17 mouse cellular contexts compared by ENCODE assay signal in genomic region chr1:136340541-136340940, GRCm38 (mm10). TPM values are rescaled to one million over a fixed set of nuclear protein-coding genes. Genes with fewer than 3 reads are reported as not detected.
A peak's percentile ranks its signal among the peaks of the same experiment; 100 is the strongest.
DNase-seq lines count a peak whose midpoint lies in the region; ATAC-seq and TF ChIP-seq lines count a peak whose summit lies in the region.
"Had no signal": no experiment of that assay in that cellular context is flagged by ENCODE, and none has a peak within 500 bp of the region (broad histone marks: within the 10 kb centered on the region; RNA-seq: fewer than 3 reads in every experiment).

No protein-coding gene starts in this region.

- no peak overlapping the region for H3K27ac ChIP-seq in forebrain, postnatal 0 days (ENCODE audit: low read depth, low read length)
- no peak overlapping the region for H3K27ac ChIP-seq in forebrain, embryonic 15.5 days (replicated peaks)
- no peak overlapping the region for H3K27ac ChIP-seq in left cerebral cortex, adult 2 months
- H3K27ac ChIP-seq: embryonic facial prominence, embryonic 15.5 days; forebrain, embryonic 12.5 days; hindbrain, embryonic 15.5 days; lung, embryonic 15.5 days had no signal

- no peak for ATAC-seq in forebrain, postnatal 0 days
- ATAC-seq in forebrain, embryonic 15.5 days (replicated peaks), result no peak

- no peak for DNase-seq in forebrain, postnatal 0 days
- no peak for DNase-seq in left cerebral cortex, adult 2 months (ENCODE audit: extremely low spot score in 1 of 2, low spot score in 2 of 2)
- no peak for DNase-seq in left cerebral cortex, adult 9 months (ENCODE audit: low spot score in 2 of 2)
- peak; percentile 41 for DNase-seq in A20 (ENCODE audit: low read depth, low spot score)
- peak; percentile 41 for DNase-seq in ZHBTc4 (ENCODE audit: low read depth, low spot score)
- DNase-seq in embryo, embryonic 10.5 days (ENCODE audit: low spot score), result no peak
- no peak for DNase-seq in neural tube, embryonic 10.5 days (ENCODE audit: extremely low spot score, low spot score)
- DNase-seq: adrenal gland, adult 2 months; cerebellum, adult 18-20 months; heart, postnatal 14 days; spleen, adult 18-20 months; thymus, postnatal 36 days had no signal

- TF ChIP-seq CTCF in forebrain, postnatal 0 days (IDR thresholded peaks at IDR 0.05; ENCODE audit: low read depth), result 0 out of 2 replicates have a peak, but pooled peaks have one; percentile 15
- peak; percentile 45 for TF ChIP-seq CTCF in left cerebral cortex, adult 2 months (IDR thresholded peaks at IDR 0.05)

- 96% methylated on average over 3 of the region's 3 CpGs for WGBS in forebrain, postnatal 0 days
- 95% methylated on average over 3 of the region's 3 CpGs for WGBS in forebrain, embryonic 15.5 days

- no peak overlapping the region for H3K4me3 ChIP-seq in forebrain, postnatal 0 days (ENCODE audit: low read depth, low read length)
- H3K4me3 ChIP-seq in forebrain, embryonic 15.5 days, result no peak overlapping the region
- H3K4me3 ChIP-seq in left cerebral cortex, adult 2 months, result no peak overlapping the region
- H3K4me3 ChIP-seq: embryonic facial prominence, embryonic 15.5 days; forebrain, embryonic 12.5 days; hindbrain, embryonic 15.5 days; lung, embryonic 15.5 days had no signal

- intact Hi-C loops in left cerebral cortex, adult 2 months (cut with DNase I), result no loop called here

- H3K9me3 ChIP-seq in forebrain, postnatal 0 days (ENCODE audit: low read length), result no peaks in the 10 kb centered on the region
- H3K9me3 ChIP-seq in forebrain, embryonic 15.5 days, result no peaks in the 10 kb centered on the region
- H3K9me3 ChIP-seq: embryonic facial prominence, embryonic 15.5 days; forebrain, embryonic 12.5 days; hindbrain, embryonic 15.5 days; lung, embryonic 15.5 days had no signal

- peaks cover 14% of the 10 kb centered on the region; the same call in 1 of the 2 replicates for H3K4me1 ChIP-seq in forebrain, postnatal 0 days (ENCODE audit: insufficient read depth)
- peaks cover 37% of the 10 kb centered on the region for H3K4me1 ChIP-seq in forebrain, embryonic 15.5 days

- H3K27me3 ChIP-seq in forebrain, postnatal 0 days (ENCODE audit: insufficient read depth, low read length), result no peaks in the 10 kb centered on the region
- H3K27me3 ChIP-seq in forebrain, embryonic 15.5 days, result no peaks in the 10 kb centered on the region
- H3K27me3 ChIP-seq: embryonic facial prominence, embryonic 15.5 days; forebrain, embryonic 12.5 days; hindbrain, embryonic 15.5 days; lung, embryonic 15.5 days had no signal

- no peak overlapping the region for H3K4me2 ChIP-seq in forebrain, postnatal 0 days (ENCODE audit: low read depth)
- no peak overlapping the region for H3K4me2 ChIP-seq in forebrain, embryonic 15.5 days (replicated peaks)
- H3K4me2 ChIP-seq: embryonic facial prominence, embryonic 15.5 days; forebrain, embryonic 12.5 days; lung, embryonic 15.5 days had no signal

- H3K9ac ChIP-seq in forebrain, postnatal 0 days, result no peak overlapping the region
- H3K9ac ChIP-seq in forebrain, embryonic 15.5 days (replicated peaks), result no peak overlapping the region
- H3K9ac ChIP-seq: embryonic facial prominence, embryonic 15.5 days; forebrain, embryonic 12.5 days; hindbrain, embryonic 15.5 days; lung, embryonic 15.5 days had no signal

- H3K36me3 ChIP-seq in forebrain, postnatal 0 days (ENCODE audit: insufficient read depth), result no peaks in the 10 kb centered on the region
- H3K36me3 ChIP-seq in forebrain, embryonic 15.5 days, result no peaks in the 10 kb centered on the region
- H3K36me3 ChIP-seq: embryonic facial prominence, embryonic 15.5 days; hindbrain, embryonic 15.5 days; lung, embryonic 15.5 days had no signal

RNA-seq across cellular contexts. Expression of gene Camsap2, which starts 5.4 kb away (rescaled TPM):
- 120 and 135 TPM in 2 replicates for total RNA-seq in forebrain, postnatal 0 days (2014; rRNA removed)
- 16.1 and 20.1 TPM in 2 replicates for polyA plus RNA-seq in forebrain, postnatal 0 days (2015; fragmentation: Nextera tagmentation; extraction: Ambion mirVana)
- 27.8 and 27.9 TPM in 2 replicates for polyA plus RNA-seq in forebrain, embryonic 15.5 days (2015; fragmentation: Nextera tagmentation; extraction: Ambion mirVana)
- 100 to 1,000 TPM; 137 to 142 TPM for total RNA-seq in left cerebral cortex, adult 2 months (2021)

Comparison
In these comparisons a context has a peak if more than half of its experiments do, and no peak if none do; other contexts are left out.
1. DNase-seq: peak in A20 (single experiment) and ZHBTc4 (single experiment); none in forebrain, postnatal 0 days (single experiment), left cerebral cortex, adult 2 months (0 of 2), left cerebral cortex, adult 9 months (0 of 2), embryo, embryonic 10.5 days (single experiment) and neural tube, embryonic 10.5 days (single experiment).